Comparison of ENCODE assay signal across 27 mouse cellular contexts in the genomic region with DNA sequence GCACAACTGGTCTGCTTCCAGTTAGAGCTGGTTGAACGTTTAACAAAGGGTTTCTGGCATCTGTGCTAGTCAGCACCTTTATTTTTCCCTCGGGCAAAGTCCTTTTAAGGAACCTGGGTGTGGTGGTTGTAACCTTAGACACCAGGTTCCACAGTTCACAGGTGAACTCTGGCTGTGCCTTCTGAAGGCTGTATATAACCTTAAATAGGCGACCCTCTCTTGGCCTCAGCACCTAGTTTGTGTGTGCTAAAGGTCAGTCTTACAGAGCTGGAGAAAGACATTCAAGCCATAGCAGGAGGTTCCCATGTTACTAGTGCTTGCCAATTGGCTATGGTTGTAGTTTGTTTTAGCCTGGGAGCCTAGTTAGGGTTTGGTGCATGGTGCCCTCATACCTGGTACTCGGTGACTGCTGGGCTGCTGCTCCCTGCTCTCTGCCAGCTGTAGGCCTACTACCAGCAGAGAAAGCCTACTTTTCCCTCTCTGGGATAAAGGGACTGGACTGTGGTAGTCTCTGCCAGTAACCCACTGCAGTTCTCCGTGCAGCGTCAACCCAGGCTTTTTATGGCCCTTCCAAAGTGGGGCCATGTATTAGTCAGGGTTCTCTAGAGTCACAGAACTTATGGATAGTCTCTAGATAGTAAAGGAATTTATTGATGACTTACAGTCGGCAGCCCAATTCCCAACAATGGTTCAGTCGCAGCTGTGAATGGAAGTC. TPM values are rescaled to one million over a fixed set of nuclear protein-coding genes. Genes with fewer than 3 reads are reported as not detected.
DNase-seq lines count a peak whose midpoint lies in the region; ATAC-seq lines count a peak whose summit lies in the region.
"Had no signal": no experiment of that assay in that cellular context is flagged by ENCODE, and none has a peak within 500 bp of the region (broad histone marks: within the 10 kb centered on the region; RNA-seq: fewer than 3 reads in every experiment).

No protein-coding gene starts in this region.

- no peak overlapping the region for H3K9ac ChIP-seq in kidney, embryonic 14.5 days (ENCODE audit: low read depth, low read length)
- no peak overlapping the region for H3K9ac ChIP-seq in intestine, embryonic 16.5 days (ENCODE audit: low read depth, low read length)
- no peak overlapping the region for H3K9ac ChIP-seq in hindbrain, embryonic 16.5 days (ENCODE audit: low read depth, low read length)
- H3K9ac ChIP-seq: embryonic facial prominence, embryonic 13.5 days; forebrain, embryonic 15.5 days; heart, embryonic 12.5 days; hindbrain, embryonic 12.5 days; limb, embryonic 13.5 days; liver, embryonic 15.5 days; midbrain, embryonic 13.5 days; neural tube, embryonic 13.5 days had no signal

- 90% methylated on average over 7 of the region's 8 CpGs for WGBS in kidney, embryonic 14.5 days
- WGBS in intestine, embryonic 16.5 days: 70% methylated on average over 7 of the region's 8 CpGs
- WGBS in hindbrain, embryonic 16.5 days: 94% methylated on average over 6 of the region's 8 CpGs

- H3K27me3 ChIP-seq in kidney, embryonic 14.5 days (ENCODE audit: control insufficient read depth, insufficient read depth, low read length): no peaks in the 10 kb centered on the region
- H3K27me3 ChIP-seq in intestine, embryonic 16.5 days (replicated peaks; ENCODE audit: control insufficient read depth, insufficient read depth, low read length): no peaks in the 10 kb centered on the region
- H3K27me3 ChIP-seq in hindbrain, embryonic 16.5 days (replicated peaks; ENCODE audit: control insufficient read depth, insufficient read depth, low read length): no peaks in the 10 kb centered on the region
- H3K27me3 ChIP-seq: embryonic facial prominence, embryonic 13.5 days; forebrain, embryonic 15.5 days; heart, embryonic 12.5 days; hindbrain, embryonic 12.5 days; limb, embryonic 13.5 days; liver, embryonic 15.5 days; midbrain, embryonic 13.5 days; neural tube, embryonic 13.5 days had no signal

- no peak overlapping the region for H3K4me2 ChIP-seq in kidney, embryonic 14.5 days (replicated peaks; ENCODE audit: low read depth, low read length)
- no peak overlapping the region for H3K4me2 ChIP-seq in intestine, embryonic 16.5 days (ENCODE audit: low read depth, low read length)
- no peak overlapping the region for H3K4me2 ChIP-seq in hindbrain, embryonic 16.5 days (ENCODE audit: low read length)
- H3K4me2 ChIP-seq: embryonic facial prominence, embryonic 13.5 days; forebrain, embryonic 15.5 days; heart, embryonic 12.5 days; hindbrain, embryonic 12.5 days; limb, embryonic 13.5 days; liver, embryonic 15.5 days; midbrain, embryonic 13.5 days; neural tube, embryonic 13.5 days had no signal

- H3K9me3 ChIP-seq in kidney, embryonic 14.5 days (ENCODE audit: control insufficient read depth, low read length): no peaks in the 10 kb centered on the region
- no peaks in the 10 kb centered on the region for H3K9me3 ChIP-seq in intestine, embryonic 16.5 days (ENCODE audit: control insufficient read depth, low read length)
- no peaks in the 10 kb centered on the region for H3K9me3 ChIP-seq in hindbrain, embryonic 16.5 days (ENCODE audit: control insufficient read depth, low read length)
- H3K9me3 ChIP-seq: embryonic facial prominence, embryonic 13.5 days; forebrain, embryonic 15.5 days; heart, embryonic 12.5 days; hindbrain, embryonic 12.5 days; limb, embryonic 13.5 days; liver, embryonic 15.5 days; midbrain, embryonic 13.5 days; neural tube, embryonic 13.5 days had no signal

- DNase-seq in kidney, adult 18-20 months: peak; percentile 45
- peak; percentile 39 to 63 for DNase-seq in kidney, postnatal 25 days
- DNase-seq in yolk sac, embryonic 10.5 days (ENCODE audit: low spot score): peak; percentile 66
- DNase-seq in gastrocnemius, postnatal 25 days: no peak
- DNase-seq: B cell, adult 2 months; cerebellum, postnatal 14 days; heart, postnatal 14 days; spleen, adult 18-20 months; thymus, adult 2 months had no signal

- no peak overlapping the region for H3K27ac ChIP-seq in kidney, embryonic 14.5 days (ENCODE audit: low read depth, low read length)
- peak overlapping the region; percentile 92 for H3K27ac ChIP-seq in intestine, embryonic 16.5 days (ENCODE audit: low read length)
- no peak overlapping the region for H3K27ac ChIP-seq in hindbrain, embryonic 16.5 days (ENCODE audit: low read depth, low read length)
- H3K27ac ChIP-seq: embryonic facial prominence, embryonic 13.5 days; forebrain, embryonic 15.5 days; hindbrain, embryonic 12.5 days; limb, embryonic 13.5 days; liver, embryonic 15.5 days; midbrain, embryonic 13.5 days; neural tube, embryonic 13.5 days had no signal

- no peak for ATAC-seq in kidney, embryonic 14.5 days (ENCODE audit: low FRiP score, low TSS enrichment)
- ATAC-seq in intestine, embryonic 16.5 days: peak; percentile 98
- no peak for ATAC-seq in hindbrain, embryonic 16.5 days
- ATAC-seq: forebrain, embryonic 15.5 days; inflammation-experienced regulatory T-cells, adult 6 months; midbrain, embryonic 13.5 days had no signal

- H3K4me3 ChIP-seq in kidney, embryonic 14.5 days (ENCODE audit: low read length): no peak overlapping the region
- H3K4me3 ChIP-seq in intestine, embryonic 16.5 days (ENCODE audit: low read length): no peak overlapping the region
- H3K4me3 ChIP-seq in hindbrain, embryonic 16.5 days (ENCODE audit: low read length): no peak overlapping the region
- H3K4me3 ChIP-seq: embryonic facial prominence, embryonic 13.5 days; forebrain, embryonic 15.5 days; heart, embryonic 12.5 days; hindbrain, embryonic 12.5 days; limb, embryonic 13.5 days; liver, embryonic 15.5 days; midbrain, embryonic 13.5 days; neural tube, embryonic 13.5 days had no signal

- peaks cover 51% of the 10 kb centered on the region for H3K36me3 ChIP-seq in kidney, embryonic 14.5 days (ENCODE audit: control insufficient read depth, insufficient read depth, low read length)
- peaks cover 16% of the 10 kb centered on the region for H3K36me3 ChIP-seq in intestine, embryonic 16.5 days (ENCODE audit: control insufficient read depth, insufficient read depth, low read length)
- peaks cover 44% of the 10 kb centered on the region for H3K36me3 ChIP-seq in hindbrain, embryonic 16.5 days (ENCODE audit: control insufficient read depth, insufficient read depth, low read length)

- no peaks in the 10 kb centered on the region for H3K4me1 ChIP-seq in kidney, embryonic 14.5 days (ENCODE audit: control insufficient read depth, insufficient read depth, low read length)
- H3K4me1 ChIP-seq in intestine, embryonic 16.5 days (ENCODE audit: control insufficient read depth, insufficient read depth, low read length): peaks cover 8% of the 10 kb centered on the region
- H3K4me1 ChIP-seq in hindbrain, embryonic 16.5 days (ENCODE audit: control insufficient read depth, insufficient read depth, low read depth, low read length): no peaks in the 10 kb centered on the region
- H3K4me1 ChIP-seq: embryonic facial prominence, embryonic 13.5 days; forebrain, embryonic 15.5 days; heart, embryonic 12.5 days; hindbrain, embryonic 12.5 days; limb, embryonic 13.5 days; midbrain, embryonic 13.5 days; neural tube, embryonic 13.5 days had no signal

RNA-seq across cellular contexts. Expression of a gene that starts 17.7 kb away (rescaled TPM):
- not detected in 2 replicates for polyA plus RNA-seq in kidney, embryonic 14.5 days (2014; fragmentation: Nextera tagmentation; extraction: Ambion mirVana)
- not detected in 2 replicates for polyA plus RNA-seq in intestine, embryonic 16.5 days (2015; fragmentation: Nextera tagmentation; extraction: Ambion mirVana)
- not detected for total RNA-seq in gastrocnemius, postnatal 25 days (2021)
- polyA plus RNA-seq in hindbrain, embryonic 16.5 days (2015; fragmentation: Nextera tagmentation; extraction: Ambion mirVana): not detected in 2 replicates
- total RNA-seq: adrenal gland, adult 18-20 months; heart, postnatal 14 days; layer of hippocampus, postnatal 14 days; left cerebral cortex, postnatal 10 days had no signal
- polyA plus RNA-seq: brain, embryonic 14.5 days; embryonic facial prominence, embryonic 13.5 days; forebrain, embryonic 15.5 days; heart, embryonic 12.5 days; hindbrain, embryonic 12.5 days; inflammation-experienced regulatory T-cells, adult 6 months; limb, embryonic 13.5 days; liver, embryonic 15.5 days; lung, embryonic 16.5 days; midbrain, embryonic 13.5 days; neural tube, embryonic 13.5 days; thymus, adult 2 months; urinary bladder, adult 2 months had no signal

RNA-seq across cellular contexts. Expression of a gene that starts 26.0 kb away (rescaled TPM):
- 25.5 and 42.5 TPM in 2 replicates for polyA plus RNA-seq in kidney, embryonic 14.5 days (2014; fragmentation: Nextera tagmentation; extraction: Ambion mirVana)
- 98.0 and 105 TPM in 2 replicates for polyA plus RNA-seq in intestine, embryonic 16.5 days (2015; fragmentation: Nextera tagmentation; extraction: Ambion mirVana)
- 1 to 10 TPM; 4.8 TPM for total RNA-seq in gastrocnemius, postnatal 25 days (2021)
- polyA plus RNA-seq in hindbrain, embryonic 16.5 days (2015; fragmentation: Nextera tagmentation; extraction: Ambion mirVana): 87.0 and 96.5 TPM in 2 replicates

RNA-seq across cellular contexts. Expression of a gene that starts 26.3 kb away (rescaled TPM):
- 5.2 and 9.6 TPM in 2 replicates for polyA plus RNA-seq in kidney, embryonic 14.5 days (2014; fragmentation: Nextera tagmentation; extraction: Ambion mirVana)
- 25.4 and 29.4 TPM in 2 replicates for polyA plus RNA-seq in intestine, embryonic 16.5 days (2015; fragmentation: Nextera tagmentation; extraction: Ambion mirVana)
- 1 to 10 TPM; 2.7 to 3.8 TPM for total RNA-seq in gastrocnemius, postnatal 25 days (2021)
- 6.3 and 7.0 TPM in 2 replicates for polyA plus RNA-seq in hindbrain, embryonic 16.5 days (2015; fragmentation: Nextera tagmentation; extraction: Ambion mirVana)
